Comparison of ENCODE assay signal across 8 mouse cellular contexts in genomic region chr16:8738542-8739514, GRCm38 (mm10). TPM values are rescaled to one million over a fixed set of nuclear protein-coding genes. Genes with fewer than 3 reads are reported as not detected.
A peak's percentile ranks its signal among the peaks of the same experiment; 100 is the strongest.
DNase-seq lines count a peak whose midpoint lies in the region; ATAC-seq and TF ChIP-seq lines count a peak whose summit lies in the region.

No protein-coding gene starts in this region.

- TF ChIP-seq POLR2A in cortical plate, adult 2 months (IDR thresholded peaks at IDR 0.05; ENCODE audit: extremely low read depth, insufficient read depth, low read length) = 0 out of 2 replicates have a peak, but pooled peaks have one; percentile 33

- peak overlapping the region; percentile 98; the same call in 1 of the 2 replicates for H3K27ac ChIP-seq in cortical plate, adult 2 months (ENCODE audit: insufficient read depth, low read length)

- intact Hi-C loops in left cerebral cortex, postnatal 10 days (cut with DNase I) = loop anchor here (5.0 kb wide), 1 partner anchor 93 kb away; the partner anchor contains the start of gene 1810013L24Rik

- DNase-seq in adipocyte (ENCODE audit: low spot score) = peak; percentile 89
- peak; percentile 93 for DNase-seq in gastrocnemius, postnatal 10 days
- DNase-seq in induced T-regulatory cell, adult 2 months (ENCODE audit: low read depth) = peak; percentile 93
- DNase-seq in left cerebral cortex, postnatal 10 days (ENCODE audit: extremely low spot score in 1 of 2, low spot score in 2 of 2) = peak; percentile 83 to 95
- DNase-seq in right cerebral cortex, postnatal 10 days (ENCODE audit: low spot score in 2 of 2) = peak; percentile 94 to 95
- DNase-seq in urinary bladder, postnatal 14 days (ENCODE audit: low spot score) = peak; percentile 92

- ATAC-seq in megakaryocyte progenitor cell, adult 5-6 weeks (replicated peaks; ENCODE audit: poor library complexity) = peak; percentile 81

- peaks cover 13% of the 10 kb centered on the region for H3K4me1 ChIP-seq in cortical plate, adult 2 months (ENCODE audit: control insufficient read depth, insufficient read depth, low read length)

- peak overlapping the region; percentile 55 for H3K4me3 ChIP-seq in cortical plate, adult 2 months (ENCODE audit: insufficient read depth, low read length)

- no peak for TF ChIP-seq CTCF in cortical plate, adult 2 months (IDR thresholded peaks at IDR 0.05; ENCODE audit: extremely low read depth, insufficient read depth, low read length)

RNA-seq across cellular contexts. Expression of gene Usp7, which starts 53.3 kb away (rescaled TPM):
- 96.0 and 107 TPM in 2 replicates for polyA plus RNA-seq in cortical plate, adult 2 months (2012; rRNA removed)
- total RNA-seq in gastrocnemius, postnatal 10 days (2021) = 10 to 100 TPM; 57.8 to 67.7 TPM
- total RNA-seq in left cerebral cortex, postnatal 10 days (2021) = 100 to 1,000 TPM; 163 to 164 TPM
- 153 and 167 TPM in 2 replicates for total RNA-seq in megakaryocyte progenitor cell, adult 5-6 weeks (2015)
- 135 and 168 TPM in 2 replicates for total RNA-seq in megakaryocyte progenitor cell, adult 5-6 weeks (2017)

RNA-seq across cellular contexts. Expression of gene Gm5767, which starts 58.3 kb away (rescaled TPM):
- not detected in 2 replicates for polyA plus RNA-seq in cortical plate, adult 2 months (2012; rRNA removed)
- not detected for total RNA-seq in gastrocnemius, postnatal 10 days (2021)
- not detected for total RNA-seq in left cerebral cortex, postnatal 10 days (2021)
- total RNA-seq in megakaryocyte progenitor cell, adult 5-6 weeks (2015) = not detected in 2 replicates
- not detected in 2 replicates for total RNA-seq in megakaryocyte progenitor cell, adult 5-6 weeks (2017)

Comparison
In these comparisons a context has a peak if more than half of its experiments do, and no peak if none do; other contexts are left out.
1. Peak in every context shown above with its lines: DNase-seq, ATAC-seq, H3K4me3 ChIP-seq and H3K27ac ChIP-seq.